18 mouse cellular contexts compared by ENCODE assay signal in the genomic region with DNA sequence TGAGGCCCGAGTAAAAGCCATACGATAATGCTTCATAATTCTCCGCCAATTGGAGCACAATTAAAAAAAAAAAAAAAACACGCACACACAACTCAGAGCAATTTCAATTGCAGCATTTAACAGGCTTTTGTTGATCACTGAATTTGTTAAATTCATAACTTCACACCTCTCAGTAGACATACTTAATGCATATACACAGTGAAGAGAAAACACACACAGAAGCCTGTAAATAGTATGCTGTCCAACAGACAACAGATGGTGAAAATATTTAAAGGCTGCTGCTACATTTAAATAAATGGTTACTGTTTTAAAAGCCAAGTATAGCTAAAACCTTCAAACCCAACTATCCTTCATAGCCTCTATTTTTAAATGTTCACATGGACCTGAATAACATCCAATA.
"Had no signal": no experiment of that assay in that cellular context is flagged by ENCODE, and none has a peak within 500 bp of the region (broad histone marks: within the 10 kb centered on the region; RNA-seq: fewer than 3 reads in every experiment).

No protein-coding gene starts in this region.

- H3K4me2 ChIP-seq: lung, embryonic 14.5 days; midbrain, embryonic 12.5 days; neural tube, embryonic 13.5 days; neural tube, embryonic 15.5 days had no signal

- H3K27ac ChIP-seq: midbrain, embryonic 10.5 days; midbrain, embryonic 12.5 days; neural tube, embryonic 13.5 days; neural tube, embryonic 15.5 days had no signal

- H3K4me1 ChIP-seq: midbrain, embryonic 10.5 days; midbrain, embryonic 12.5 days; neural tube, embryonic 13.5 days had no signal

- H3K9ac ChIP-seq: lung, embryonic 14.5 days; midbrain, embryonic 12.5 days; neural tube, embryonic 13.5 days; neural tube, embryonic 15.5 days had no signal

- H3K4me3 ChIP-seq: midbrain, embryonic 10.5 days; midbrain, embryonic 12.5 days; myocyte; neural tube, embryonic 13.5 days; neural tube, embryonic 15.5 days had no signal

- H3K27me3 ChIP-seq: midbrain, embryonic 12.5 days; neural tube, embryonic 13.5 days; neural tube, embryonic 15.5 days had no signal

- H3K36me3 ChIP-seq: midbrain, embryonic 10.5 days; midbrain, embryonic 12.5 days; neural tube, embryonic 13.5 days; neural tube, embryonic 15.5 days had no signal

- DNase-seq: lung, embryonic 14.5 days; lung, postnatal 10 days; lung, postnatal 4 days; midbrain, embryonic 14.5 days; retina, postnatal 1 day; right cerebral cortex, adult 18-20 months; right cerebral cortex, postnatal 25 days; right cerebral cortex, postnatal 4 days; spleen, adult 18-20 months; thymus, adult 18-20 months; thymus, postnatal 14 days; thymus, postnatal 36 days had no signal

- H3K9me3 ChIP-seq: midbrain, embryonic 10.5 days; midbrain, embryonic 12.5 days; neural tube, embryonic 13.5 days; neural tube, embryonic 15.5 days had no signal

- ATAC-seq: midbrain, embryonic 16.5 days had no signal
